Mouse (Mus musculus): Measurements from ENCODE around the gene Gimap4. TPM values are rescaled to one million over a fixed set of nuclear protein-coding genes. Genes with fewer than 3 reads are reported as not detected.

Gene Gimap4
- total RNA-seq, 2 experiments from 2014 or later = 0.17 to 0.33 TPM

DNA sequence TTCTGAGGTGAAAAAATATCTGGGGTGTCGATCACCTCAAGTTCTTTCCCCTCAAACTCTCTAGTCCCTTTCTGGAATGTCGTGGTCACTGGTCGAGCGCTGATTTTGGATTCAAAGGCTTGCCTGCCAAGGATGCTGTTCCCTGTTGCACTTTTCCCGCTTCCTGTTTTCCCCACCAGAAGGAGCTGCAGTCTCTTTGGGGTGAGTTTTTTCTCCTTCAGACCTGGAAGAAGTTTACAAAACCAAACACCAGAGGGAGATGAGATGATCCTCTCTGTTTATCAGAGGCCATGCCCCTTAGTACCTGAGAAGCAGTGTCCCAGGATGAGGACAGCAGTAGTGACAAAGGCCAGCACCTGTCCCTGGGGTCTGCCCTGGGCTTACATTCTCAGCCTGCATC lies 18.3 kb downstream of the Gimap4 start:
- no peak for DNase-seq

DNA sequence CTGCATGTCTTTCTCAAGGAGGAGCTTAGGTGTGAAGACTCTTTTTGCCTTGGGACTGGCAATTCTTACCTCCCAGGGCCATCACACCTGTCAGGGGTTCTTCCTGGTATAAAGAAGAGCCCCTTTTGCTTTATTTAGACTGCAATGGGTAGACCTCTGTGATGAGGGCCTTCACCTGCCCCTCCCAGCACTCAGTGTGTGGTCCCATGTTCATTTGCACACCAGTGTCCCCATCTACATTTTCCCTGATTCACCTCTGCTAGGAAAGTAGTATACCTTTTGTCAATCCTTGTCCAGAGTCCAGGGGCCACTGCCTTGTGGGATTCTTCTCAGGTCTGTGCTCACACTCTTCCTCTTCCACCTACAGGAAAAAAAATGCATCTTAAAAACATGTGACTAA lies 19.8 kb downstream of the Gimap4 start:
- DNase-seq = no peak

- no peak for DNase-seq
Measured at GRCm38 (mm10) chr6:48706130-48706529, 21.8 kb downstream of the Gimap4 start.

DNA sequence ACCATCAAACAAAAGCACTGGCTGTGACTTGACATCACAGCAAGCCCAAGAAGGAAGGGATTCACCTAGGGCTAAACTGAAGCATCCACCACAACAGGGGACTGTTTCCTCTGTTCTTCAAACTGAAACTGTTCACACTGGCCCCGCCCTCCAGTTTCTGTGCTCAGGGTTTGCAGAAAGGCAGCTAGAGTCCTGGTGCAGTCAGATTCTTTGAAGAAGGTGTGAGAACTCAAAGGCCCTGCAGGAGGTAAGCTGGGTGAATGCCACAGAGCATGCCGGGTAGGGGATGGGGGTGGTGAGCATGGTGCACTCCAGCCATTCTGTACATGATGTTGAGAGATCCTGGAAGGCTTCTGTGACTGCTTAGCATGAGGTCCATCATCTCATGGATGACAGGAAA lies 34.1 kb downstream of the Gimap4 start, which contains the start of the genes Gm28053 and Gimap7:
TSS of gene Gm28053 (plus strand) at position 153 of the 400 bp plus-strand sequence.
TSS of gene Gimap7 (plus strand) at position 167 of the 400 bp plus-strand sequence.
- DNase-seq = no peak

- DNase-seq = no peak
Measured at GRCm38 (mm10) chr6:48720326-48720725, 36.0 kb downstream of the Gimap4 start.

GRCm38 (mm10) chr6:48723468-48723867 lies 39.1 kb downstream of the Gimap4 start:
- DNase-seq = no peak

DNA sequence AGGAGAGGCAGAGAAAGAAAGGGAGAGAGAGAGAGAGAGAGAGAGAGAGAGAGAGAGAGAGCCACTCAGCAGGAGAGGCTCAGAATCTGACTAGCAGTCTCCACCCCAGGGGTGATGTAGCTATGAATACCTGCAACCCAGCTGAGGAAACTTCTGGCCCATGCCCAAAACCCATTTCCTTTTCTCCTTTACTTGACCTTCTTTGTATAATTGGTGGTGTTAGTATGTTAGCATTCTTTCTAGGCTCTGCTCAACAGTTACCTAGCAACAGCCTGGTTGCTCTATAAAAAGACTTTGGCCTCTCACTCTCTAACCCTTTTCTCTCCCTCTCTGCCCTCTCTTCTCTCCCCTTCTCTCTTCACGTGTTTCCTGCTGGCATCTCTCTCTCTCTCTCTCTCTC lies 41.1 kb downstream of the Gimap4 start:
- peak; percentile 2 to 7 for DNase-seq

GRCm38 (mm10) chr6:48727761-48728160 lies 43.4 kb downstream of the Gimap4 start:
- DNase-seq = no peak

DNA sequence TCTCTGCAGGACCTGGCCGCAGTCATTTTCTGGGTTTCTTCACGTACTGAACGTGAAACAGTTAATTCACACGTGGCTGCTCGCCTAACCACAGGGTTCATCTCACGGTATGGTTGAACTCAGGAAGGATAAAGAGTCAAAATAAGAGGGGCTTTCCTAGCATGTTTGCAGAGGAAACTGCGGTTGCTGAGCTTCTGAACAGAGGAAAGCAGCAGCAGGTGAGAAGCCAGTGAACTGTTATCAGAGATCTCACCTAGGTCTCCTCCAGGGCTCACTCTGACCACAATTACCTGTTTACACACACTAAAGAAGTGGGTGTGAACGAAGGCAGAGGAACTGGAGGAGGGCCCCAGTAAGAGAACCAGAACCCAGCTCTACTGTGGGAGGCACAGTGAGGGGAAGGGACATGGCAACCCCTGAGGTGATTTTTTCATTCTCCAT lies 48.5 kb downstream of the Gimap4 start:
- DNase-seq = no peak

DNA sequence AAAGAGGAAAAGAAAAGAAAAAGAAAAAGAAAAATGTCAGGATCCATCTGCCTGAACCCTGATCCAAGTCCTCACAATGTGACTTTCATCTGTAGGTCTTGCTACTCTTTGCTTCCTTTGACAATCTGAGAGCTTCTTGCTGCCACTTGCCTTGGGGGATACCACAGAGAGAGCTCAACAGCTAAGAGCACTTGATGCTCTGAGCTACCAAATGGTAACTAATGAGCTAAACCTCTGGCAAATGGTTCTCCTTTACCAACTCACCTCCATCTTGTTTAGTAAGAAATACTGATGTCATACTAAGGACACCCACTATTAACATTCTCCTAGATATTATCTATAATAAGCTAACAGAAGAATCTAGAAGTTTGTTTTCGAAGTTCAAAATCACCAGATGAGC lies 49.3 kb downstream of the Gimap4 start:
- DNase-seq = no peak

GRCm38 (mm10) chr6:48737053-48737452 lies 52.7 kb downstream of the Gimap4 start:
- no peak for DNase-seq

DNA sequence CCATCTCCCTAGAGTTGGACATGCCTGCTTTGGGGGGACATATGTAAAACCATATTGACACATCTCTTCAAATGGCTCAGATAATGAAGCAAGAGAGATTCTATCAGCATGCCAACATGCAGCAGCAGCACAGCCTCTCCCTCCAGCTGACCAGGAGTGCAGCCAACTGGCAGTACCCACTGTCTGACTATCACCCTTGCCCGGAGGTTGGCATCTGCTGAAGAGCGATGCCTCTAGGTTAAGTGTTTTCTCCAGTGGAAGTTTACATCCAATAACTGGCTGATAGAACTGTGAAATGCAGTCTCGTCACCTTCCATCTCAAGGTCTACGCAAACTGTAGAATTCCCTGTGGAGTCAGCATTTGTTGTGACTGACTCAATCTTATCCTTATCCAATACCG lies 53.3 kb downstream of the Gimap4 start:
- DNase-seq = no peak

DNA sequence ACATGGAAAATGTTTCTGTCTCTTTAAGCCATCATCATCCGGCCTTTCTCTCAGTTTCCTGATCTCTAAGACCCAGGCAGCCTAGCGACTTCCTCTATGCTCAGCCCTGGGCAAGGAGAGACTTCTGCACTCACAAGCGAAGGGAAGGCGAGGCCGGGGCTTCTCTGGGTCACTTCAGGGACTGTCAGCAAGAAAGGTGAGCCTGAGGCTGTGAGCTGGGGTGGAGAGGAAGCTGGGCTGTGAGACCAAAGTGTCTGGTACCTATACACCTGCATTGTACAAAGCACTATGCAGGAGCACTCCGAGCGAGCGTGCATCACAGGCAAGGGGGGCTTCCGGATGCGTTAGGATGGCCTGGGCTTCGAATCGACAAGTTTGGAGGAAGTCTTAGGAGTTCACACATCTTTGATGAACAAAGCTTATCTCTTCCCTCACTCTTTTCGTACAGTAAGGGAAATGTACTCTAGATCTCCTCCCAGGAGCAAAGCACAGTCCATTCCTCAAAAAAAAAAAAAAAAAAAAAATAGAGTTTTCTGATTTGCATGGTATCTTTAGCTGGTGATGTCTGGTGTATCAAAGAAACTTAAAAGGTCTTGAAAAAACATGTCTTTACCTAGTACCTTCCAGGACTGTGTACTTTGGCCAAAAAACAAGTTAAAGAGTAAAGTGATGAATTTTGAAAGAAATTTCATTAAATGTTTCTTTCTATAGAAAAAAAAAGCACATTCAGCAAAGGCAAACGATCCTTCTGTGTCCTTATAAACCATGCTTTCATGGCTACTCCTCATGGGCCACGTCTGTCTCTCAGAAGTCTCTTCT lies 54.8 kb downstream of the Gimap4 start, which contains the start of gene Gimap1:
TSS of gene Gimap1 (plus strand) at position 94 of the 819 bp plus-strand sequence.
- no peak for DNase-seq

DNA sequence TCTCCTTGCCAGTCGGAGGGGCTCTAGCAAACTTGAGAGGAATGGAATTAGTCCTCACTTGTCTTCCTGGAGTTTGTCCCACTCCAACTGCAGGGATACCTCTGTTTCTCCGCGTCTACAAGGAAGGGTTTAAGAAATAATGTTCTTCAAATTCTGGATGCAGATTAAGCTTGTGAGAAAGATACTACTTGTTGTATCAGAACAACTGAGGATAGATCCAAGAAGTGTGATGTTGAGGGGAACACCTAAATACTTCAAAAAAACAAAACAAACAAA lies 55.4 kb downstream of the Gimap4 start:
- no peak for DNase-seq

DNA sequence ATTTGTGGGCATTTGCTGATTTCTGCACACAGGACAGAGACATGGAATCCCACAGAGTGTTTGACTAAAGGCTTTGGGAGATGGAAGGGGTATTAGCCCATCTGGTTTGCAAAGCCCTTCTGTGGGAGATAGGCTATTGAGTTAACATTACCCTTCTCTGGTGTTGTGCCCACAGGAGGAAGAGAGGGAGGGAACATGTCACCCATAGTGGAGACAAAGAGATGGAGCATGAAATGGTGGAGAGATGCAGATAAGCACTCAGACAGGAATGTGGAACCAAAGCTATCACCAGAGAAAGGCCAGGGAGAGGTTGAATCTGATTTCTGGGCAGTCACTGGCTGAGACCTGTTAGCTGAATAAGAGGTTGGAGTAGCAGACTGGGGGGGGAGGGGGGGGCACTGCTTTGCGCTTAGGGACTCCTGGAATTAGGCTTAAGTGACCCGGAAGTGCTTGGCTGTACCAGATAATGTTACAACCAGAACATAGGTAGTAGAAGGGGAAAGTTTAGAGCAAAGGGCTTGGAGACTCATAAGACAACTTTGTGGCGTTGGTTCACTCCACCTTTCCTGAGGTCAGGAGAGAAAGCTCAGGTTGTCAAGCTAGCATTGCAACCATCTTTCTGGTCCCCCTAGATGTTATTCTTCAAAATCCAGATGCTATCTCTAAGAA lies 56.3 kb downstream of the Gimap4 start:
- no peak for DNase-seq

GRCm38 (mm10) chr6:48741273-48741672 lies 56.9 kb downstream of the Gimap4 start:
- DNase-seq = no peak

Other genes with a start within 250 kb of the Gimap4 start
- 10 to 100 TPM; 21.4 to 22.8 TPM for gene Zfp467, start 238.7 kb upstream of the Gimap4 start, total RNA-seq (2021)
- 1 to 10 TPM; 1.4 to 2.8 TPM for gene Sspo, start 236.3 kb upstream of the Gimap4 start, total RNA-seq (2021)
- 100 to 1,000 TPM; 424 to 471 TPM for gene Atp6v0e2, start 146.9 kb upstream of the Gimap4 start, total RNA-seq (2021)
- gene Lrrc61, start 129.8 kb upstream of the Gimap4 start, total RNA-seq (2021) = 10 to 100 TPM; 29.4 to 35.0 TPM
- 10 to 100 TPM; 12.0 to 13.5 TPM for gene Rarres2, start 111.8 kb upstream of the Gimap4 start, total RNA-seq (2021)
- gene Gm45021, start 94.9 kb upstream of the Gimap4 start, total RNA-seq (2021) = not detected
- gene Repin1, start 90.7 kb upstream of the Gimap4 start, total RNA-seq (2021) = 10 to 100 TPM; 43.6 to 47.5 TPM
- not detected for gene Gm44965, start 90.6 kb upstream of the Gimap4 start, total RNA-seq (2021)
- gene Zfp775, start 82.5 kb upstream of the Gimap4 start, total RNA-seq (2021) = 1 to 10 TPM; 6.3 to 7.7 TPM
- 10 to 100 TPM; 13.4 to 14.5 TPM for gene AI854703, start 57.8 kb upstream of the Gimap4 start, total RNA-seq (2021)
- 1 to 10 TPM in 1 of 2 experiments, under 1 TPM in 1; 0.52 to 1.1 TPM for gene Gimap8, start 37.3 kb upstream of the Gimap4 start, total RNA-seq (2021)
- under 1 TPM; 0.28 to 0.57 TPM for gene Gimap9, start 8.4 kb upstream of the Gimap4 start, total RNA-seq (2021)
- gene Gimap6, start 23.7 kb downstream of the Gimap4 start, total RNA-seq (2021) = 1 to 10 TPM; 5.7 to 7.3 TPM
- gene Gm28053, start 34.1 kb downstream of the Gimap4 start, total RNA-seq (2021) = not detected
- not detected for gene Gimap7, start 34.1 kb downstream of the Gimap4 start, total RNA-seq (2021)
- gene Gimap1, start 54.5 kb downstream of the Gimap4 start, total RNA-seq (2021) = 1 to 10 TPM; 2.4 to 2.5 TPM
- 1 to 10 TPM; 1.0 to 1.7 TPM for gene Gimap5, start 61.6 kb downstream of the Gimap4 start, total RNA-seq (2021)
- gene Gimap3, start 86.3 kb downstream of the Gimap4 start, total RNA-seq (2021) = not detected
- 10 to 100 TPM; 24.3 to 24.9 TPM for gene Tmem176a, start 156.4 kb downstream of the Gimap4 start, total RNA-seq (2021)
- 10 to 100 TPM; 50.4 to 51.6 TPM for gene Tmem176b, start 156.9 kb downstream of the Gimap4 start, total RNA-seq (2021)
- gene Aoc1, start 188.3 kb downstream of the Gimap4 start, total RNA-seq (2021) = not detected
- gene 1600015I10Rik, start 245.3 kb downstream of the Gimap4 start, total RNA-seq (2021) = not detected